Mouse (Mus musculus): ENCODE measurements around the gene Apod. TPM values are rescaled to one million over a fixed set of nuclear protein-coding genes. Genes with fewer than 3 reads are reported as not detected.

Apod gene
- total RNA-seq, 2 experiments from 2014 or later = 125 to 160 TPM

DNA sequence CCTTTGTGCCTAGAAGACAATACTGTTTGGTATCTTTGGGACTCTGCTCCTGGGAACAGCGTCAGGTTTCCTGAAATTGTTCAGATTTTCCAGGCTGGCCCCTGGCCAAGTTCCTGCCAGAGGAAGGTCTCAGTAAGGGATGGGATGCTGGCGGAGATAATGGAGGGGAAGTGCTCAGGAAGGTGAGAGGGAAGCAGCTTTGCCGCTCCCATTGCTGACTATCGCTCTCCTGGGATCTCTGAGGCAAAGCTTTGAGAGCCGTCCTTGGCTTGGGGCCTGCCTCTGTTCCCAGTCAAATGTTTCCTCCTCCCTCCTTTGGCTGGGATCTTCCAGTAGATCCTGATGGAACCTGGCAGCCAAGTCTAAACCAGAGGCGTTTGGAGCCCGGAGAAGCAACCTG lies 38.1 kb downstream of the Apod start:
- intact Hi-C loops (cut with DNase I) = no loop called here
- H3K27ac ChIP-seq = peak overlapping the region; percentile 67
- no peak for TF ChIP-seq CTCF (IDR thresholded peaks at IDR 0.05)
- H3K4me3 ChIP-seq = no peak overlapping the region
- DNase-seq (ENCODE audit: extremely low spot score in 1 of 2, low spot score in 2 of 2) = peak in 1 of 2 experiments; percentile 25

DNA sequence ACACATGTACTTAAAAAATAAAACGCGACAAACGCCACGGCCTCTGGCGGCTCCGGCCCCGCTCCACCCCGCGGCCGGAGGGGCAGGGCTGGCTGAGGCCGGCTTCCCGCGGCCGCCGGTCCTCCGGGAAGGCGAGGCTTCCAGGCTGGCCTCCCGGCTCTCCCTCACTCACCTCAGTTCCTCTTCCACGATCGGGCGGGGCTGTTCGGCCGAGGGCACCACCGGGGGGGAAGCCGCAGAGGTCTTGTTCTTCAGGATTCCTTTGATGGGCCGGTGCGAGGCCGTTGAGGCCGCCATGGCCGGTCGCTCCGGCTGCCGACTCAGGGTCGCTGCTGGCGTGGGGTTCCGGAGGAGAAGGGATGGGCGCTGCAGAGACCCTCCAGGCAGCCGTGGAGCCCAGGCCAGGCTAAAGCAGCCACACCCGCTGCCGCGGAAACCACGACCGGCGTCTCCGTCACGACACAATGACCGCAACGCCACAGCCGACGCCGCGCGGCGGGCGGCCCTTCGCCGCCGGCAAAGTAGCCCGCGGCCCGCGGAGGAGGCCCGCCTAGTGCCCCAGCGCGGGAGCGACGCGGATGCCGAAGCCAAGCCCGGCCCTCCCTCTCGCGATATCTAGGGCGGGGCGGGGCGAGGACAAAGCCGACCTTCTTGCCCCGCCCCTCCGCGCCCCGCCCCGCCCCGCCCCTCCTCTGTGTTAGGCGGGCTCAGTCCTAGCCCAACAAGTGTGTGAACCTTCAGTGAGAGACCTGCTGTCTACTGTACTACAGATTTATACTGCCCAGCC lies 39.7 kb downstream of the Apod start, which contains the start of gene Ppp1r2:
Gene Ppp1r2, minus strand, starts transcription at position 604 of the 787 bp plus-strand sequence.
- H3K27ac ChIP-seq = peak within 1 kb of the TSS; percentile 91
- TF ChIP-seq CTCF (IDR thresholded peaks at IDR 0.05) = peak; percentile 39
- intact Hi-C loops (cut with DNase I) = loop anchor here (1.0 kb wide), 2 partner anchors 72 to 74 kb away; partner anchors contain the start of gene Acap2
- peak; percentile 89 to 90 for DNase-seq (ENCODE audit: extremely low spot score in 1 of 2, low spot score in 2 of 2)
- H3K4me3 ChIP-seq = peak within 1 kb of the TSS; percentile 92

DNA sequence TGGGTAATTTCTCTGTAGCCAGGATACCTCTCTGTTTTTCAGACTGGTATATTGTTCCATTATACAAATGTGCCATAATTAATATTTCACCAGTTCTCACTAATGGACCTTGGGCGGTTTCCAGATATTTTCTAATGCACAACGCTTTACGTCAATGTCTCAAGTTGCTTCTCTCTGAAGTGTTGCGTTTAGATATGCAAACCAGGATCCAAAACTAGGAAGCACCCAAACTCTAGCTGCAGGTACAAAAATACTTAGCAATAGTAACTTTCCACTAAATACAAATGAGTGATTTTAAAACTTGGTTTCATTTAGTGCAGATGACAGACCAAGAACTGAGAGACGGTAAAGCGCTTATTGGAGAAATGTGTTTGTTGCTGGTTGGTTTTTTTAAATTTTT lies 40.5 kb downstream of the Apod start:
- intact Hi-C loops (cut with DNase I) = no loop called here
- peak overlapping the region; percentile 91 for H3K27ac ChIP-seq
- no peak for TF ChIP-seq CTCF (IDR thresholded peaks at IDR 0.05)

DNA sequence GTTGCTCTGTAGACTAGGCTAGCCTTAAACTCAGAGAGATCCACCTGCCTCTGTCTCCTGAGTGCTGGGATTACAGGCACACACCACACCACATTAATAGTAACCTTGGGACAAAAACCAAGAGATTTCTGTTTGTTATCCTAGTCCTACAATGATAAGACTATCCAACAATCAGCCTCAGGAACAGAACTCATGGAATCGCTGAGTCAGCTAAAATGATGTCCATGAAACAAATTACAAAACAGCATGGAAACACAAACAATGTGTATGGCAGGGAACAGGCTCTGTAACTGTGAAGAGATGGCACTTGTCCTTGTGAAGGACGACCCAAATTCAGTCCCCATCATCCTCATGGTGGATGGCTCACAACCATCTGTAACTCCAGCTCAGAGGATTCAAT lies 47.9 kb downstream of the Apod start:
- no peak for DNase-seq (ENCODE audit: extremely low spot score in 1 of 2, low spot score in 2 of 2)
- no peak overlapping the region for H3K4me3 ChIP-seq
- intact Hi-C loops (cut with DNase I) = no loop called here
- no peak for TF ChIP-seq CTCF (IDR thresholded peaks at IDR 0.05)
- no peak overlapping the region for H3K27ac ChIP-seq

More for the DNA sequence above, 40.5 kb downstream of the Apod start:
- no peak for DNase-seq (ENCODE audit: extremely low spot score in 1 of 2, low spot score in 2 of 2)
- peak overlapping the region; percentile 92 for H3K4me3 ChIP-seq

DNA sequence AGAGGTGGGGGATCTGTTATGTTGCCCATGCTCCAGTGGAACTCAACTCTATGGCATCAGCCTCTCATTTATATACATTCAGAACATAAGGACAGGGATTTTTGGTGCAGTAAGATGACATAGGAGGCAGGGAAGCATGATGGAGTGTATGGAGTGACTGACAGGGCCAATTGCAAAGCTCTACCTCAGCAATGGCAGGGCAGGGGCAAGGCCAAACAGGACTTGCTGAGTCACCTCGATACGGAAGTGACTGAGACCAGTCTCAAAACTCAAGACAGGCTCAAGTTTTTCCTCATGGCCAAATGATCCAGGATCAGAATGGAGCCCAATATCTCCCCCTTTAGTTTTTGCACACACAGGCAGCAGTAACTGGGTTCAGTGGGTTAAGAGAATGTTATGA lies 58.5 kb downstream of the Apod start:
- Histone ChIP-seq H3K4me3 (no peak overlapping the region), H3K27ac (no peak overlapping the region)
- no peak for TF ChIP-seq CTCF (IDR thresholded peaks at IDR 0.05)
- intact Hi-C loops (cut with DNase I) = no loop called here
- DNase-seq (ENCODE audit: extremely low spot score in 1 of 2, low spot score in 2 of 2) = no peak

DNA sequence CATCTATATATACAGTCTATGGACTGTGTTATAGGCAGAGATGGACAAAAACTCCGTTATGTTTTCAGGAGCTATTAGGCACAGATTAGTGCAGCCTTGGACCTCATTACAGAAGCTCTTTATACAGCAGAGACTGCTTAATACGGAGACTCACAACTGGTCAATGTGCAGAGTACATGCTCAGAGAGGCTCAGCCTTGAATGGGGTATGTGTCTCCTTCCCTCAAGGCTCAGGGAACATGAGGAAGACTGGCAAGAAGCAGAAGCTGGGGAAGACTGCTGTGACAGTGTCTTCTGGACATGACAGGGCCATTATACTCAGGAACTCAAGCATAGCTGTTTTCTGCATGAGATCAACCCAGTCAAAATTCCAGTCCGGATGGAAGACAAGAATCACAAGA lies 58.9 kb downstream of the Apod start:
- Histone ChIP-seq H3K27ac (no peak overlapping the region), H3K4me3 (no peak overlapping the region)
- intact Hi-C loops (cut with DNase I) = no loop called here
- no peak for TF ChIP-seq CTCF (IDR thresholded peaks at IDR 0.05)
- DNase-seq (ENCODE audit: extremely low spot score in 1 of 2, low spot score in 2 of 2) = no peak

DNA sequence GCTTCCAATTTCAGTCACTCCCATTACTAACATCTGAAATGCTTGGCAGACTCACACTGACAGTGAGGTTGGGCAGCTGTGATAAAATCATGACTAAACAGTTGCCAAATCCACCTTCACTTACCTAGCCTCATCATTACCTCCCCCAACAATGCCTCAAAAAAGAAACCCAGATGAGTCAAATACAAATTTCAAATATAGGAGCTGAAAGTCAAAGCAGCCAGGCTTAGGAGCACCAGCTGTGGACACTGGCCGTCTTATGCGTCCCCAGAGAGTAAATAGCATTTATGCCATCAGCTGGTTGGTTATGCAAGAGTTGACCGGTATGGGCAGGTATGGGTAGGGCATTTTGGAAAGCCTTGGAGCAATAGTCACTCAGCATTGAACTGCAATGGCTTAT lies 65.2 kb downstream of the Apod start:
- DNase-seq (ENCODE audit: extremely low spot score in 1 of 2, low spot score in 2 of 2) = no peak
- 0 out of 2 replicates have a peak overlapping the region, but pooled peaks have one; percentile 50 for H3K27ac ChIP-seq
- intact Hi-C loops (cut with DNase I) = loop anchor here (1.0 kb wide), 1 partner anchor 23 kb away; no protein-coding TSS in a partner anchor
- TF ChIP-seq CTCF (IDR thresholded peaks at IDR 0.05) = no peak
- H3K4me3 ChIP-seq = no peak overlapping the region

DNA sequence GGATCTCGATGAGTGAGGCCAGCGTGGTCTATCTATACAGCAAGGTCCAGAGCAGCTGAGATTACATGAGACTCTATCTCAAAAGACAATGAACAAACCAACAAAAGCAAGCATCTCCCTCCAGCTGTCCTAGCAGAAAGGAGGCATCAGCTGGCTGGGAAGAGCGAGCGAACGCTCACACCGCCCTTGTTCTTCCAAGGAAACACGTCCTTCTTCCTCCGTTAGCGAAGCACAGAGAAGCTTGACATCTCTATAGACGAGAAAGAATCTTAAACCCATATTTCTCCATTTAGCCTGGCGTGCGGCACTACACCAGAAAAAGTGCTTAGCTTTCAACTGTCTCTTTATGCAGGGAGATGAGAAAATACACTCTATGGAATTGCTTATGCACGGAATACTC lies 65.9 kb downstream of the Apod start:
- intact Hi-C loops (cut with DNase I) = loop anchor here (1.0 kb wide), 1 partner anchor 24 kb away; no protein-coding TSS in a partner anchor
- no peak for TF ChIP-seq CTCF (IDR thresholded peaks at IDR 0.05)
- Histone ChIP-seq H3K4me3 (no peak overlapping the region), H3K27ac (peak overlapping the region; percentile 65)
- DNase-seq (ENCODE audit: extremely low spot score in 1 of 2, low spot score in 2 of 2) = no peak

DNA sequence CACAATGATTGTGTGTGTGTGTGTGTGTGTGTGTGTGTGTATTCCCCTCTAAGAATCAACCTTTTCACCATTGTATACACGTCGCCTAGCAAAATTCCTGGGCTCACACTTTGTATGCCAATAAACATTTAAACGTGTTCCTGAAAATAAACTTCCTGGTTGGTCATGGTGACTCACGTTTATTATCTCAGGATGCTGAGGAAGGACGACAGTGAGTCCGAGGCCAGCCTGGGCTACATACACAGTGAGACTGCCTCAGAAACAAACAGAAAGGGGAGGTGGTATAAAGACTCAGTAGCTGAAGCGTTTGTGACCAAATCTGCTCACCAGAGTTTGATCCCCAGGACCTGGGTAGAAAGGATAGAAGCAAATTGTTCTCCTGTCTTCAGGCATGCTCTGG lies 67.2 kb downstream of the Apod start:
- no peak for TF ChIP-seq CTCF (IDR thresholded peaks at IDR 0.05)
- intact Hi-C loops (cut with DNase I) = no loop called here
- DNase-seq (ENCODE audit: extremely low spot score in 1 of 2, low spot score in 2 of 2) = no peak
- Histone ChIP-seq H3K4me3 (no peak overlapping the region), H3K27ac (no peak overlapping the region)

Small RNA genes within 50 kb of the gene (microRNA-seq; reads per million reads assigned to microRNA genes)
- 0 reads per million in 2 experiments for gene Gm27415

Other genes starting within 250 kb of the Apod start
- gene Xxylt1, start 233.4 kb downstream of the Apod start, total RNA-seq (2021) = 10 to 100 TPM; 19.4 to 21.9 TPM
- 100 to 1,000 TPM; 111 to 112 TPM for gene Acap2, start 113.6 kb downstream of the Apod start, total RNA-seq (2021)
- 100 to 1,000 TPM in 1 of 2 experiments, 10 to 100 TPM in 1; 92.8 to 107 TPM for gene Ppp1r2, start 39.5 kb downstream of the Apod start, total RNA-seq (2021)
- 100 to 1,000 TPM; 108 TPM for gene Bdh1, start 107.5 kb upstream of the Apod start, total RNA-seq (2021)

All from left cerebral cortex, adult 2 months (tissue).